Mouse (Mus musculus) stomach, adult 2 months (tissue): ENCODE results near the gene 4931406C07Rik. TPM values are rescaled to one million over a fixed set of nuclear protein-coding genes. Genes with fewer than 3 reads are reported as not detected.

ENCODE experiments used
- polyA plus RNA-seq: library from polyadenylated mRNA; depleted of rRNA; stranded (reverse); fragments of >200 nt; gene quantifications from 2 replicates; pipeline ENCODE4 v1.2.3, GENCODE M21; 2012; rRNA removed

Gene 4931406C07Rik
- polyA plus RNA-seq = 0.89 and 1.7 TPM in 2 replicates

DNA sequence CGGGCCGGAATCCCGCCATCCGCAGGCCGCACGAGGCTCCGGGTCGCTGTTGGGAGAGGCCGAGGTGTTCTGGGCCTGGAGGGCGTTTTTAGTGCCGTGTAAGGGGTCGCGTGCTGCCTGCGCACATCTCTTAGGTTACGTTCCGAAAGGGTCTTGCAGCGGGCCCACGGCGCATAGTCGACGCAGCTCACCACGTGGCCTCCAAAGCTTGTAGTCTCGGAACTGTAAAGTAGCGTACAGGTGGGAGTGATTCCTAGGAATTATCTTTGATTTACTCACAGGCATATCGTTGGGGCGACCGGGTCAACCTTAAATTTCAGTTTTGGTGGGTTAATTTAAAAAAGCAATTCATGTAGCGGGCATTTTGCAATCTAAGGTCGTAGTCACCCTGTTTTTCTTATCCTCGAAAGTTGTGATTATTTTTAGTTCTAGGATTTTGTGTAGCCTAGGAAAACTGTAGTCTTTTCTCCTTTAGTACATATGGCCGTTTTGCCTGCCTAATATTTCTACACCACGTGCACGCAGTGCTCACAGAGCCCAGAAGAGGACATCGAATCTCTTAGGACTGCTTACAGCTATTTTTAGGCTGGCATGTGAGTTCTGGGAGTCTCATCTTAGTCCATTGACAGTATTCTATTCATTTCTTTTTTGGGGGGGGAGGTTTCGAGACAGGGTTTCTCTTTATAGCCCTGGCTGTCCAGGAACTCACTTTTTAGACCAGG is at the start of gene 4931406C07Rik:
TSS of gene 4931406C07Rik (minus strand) at position 51 of the 722 bp plus-strand sequence.

DNA sequence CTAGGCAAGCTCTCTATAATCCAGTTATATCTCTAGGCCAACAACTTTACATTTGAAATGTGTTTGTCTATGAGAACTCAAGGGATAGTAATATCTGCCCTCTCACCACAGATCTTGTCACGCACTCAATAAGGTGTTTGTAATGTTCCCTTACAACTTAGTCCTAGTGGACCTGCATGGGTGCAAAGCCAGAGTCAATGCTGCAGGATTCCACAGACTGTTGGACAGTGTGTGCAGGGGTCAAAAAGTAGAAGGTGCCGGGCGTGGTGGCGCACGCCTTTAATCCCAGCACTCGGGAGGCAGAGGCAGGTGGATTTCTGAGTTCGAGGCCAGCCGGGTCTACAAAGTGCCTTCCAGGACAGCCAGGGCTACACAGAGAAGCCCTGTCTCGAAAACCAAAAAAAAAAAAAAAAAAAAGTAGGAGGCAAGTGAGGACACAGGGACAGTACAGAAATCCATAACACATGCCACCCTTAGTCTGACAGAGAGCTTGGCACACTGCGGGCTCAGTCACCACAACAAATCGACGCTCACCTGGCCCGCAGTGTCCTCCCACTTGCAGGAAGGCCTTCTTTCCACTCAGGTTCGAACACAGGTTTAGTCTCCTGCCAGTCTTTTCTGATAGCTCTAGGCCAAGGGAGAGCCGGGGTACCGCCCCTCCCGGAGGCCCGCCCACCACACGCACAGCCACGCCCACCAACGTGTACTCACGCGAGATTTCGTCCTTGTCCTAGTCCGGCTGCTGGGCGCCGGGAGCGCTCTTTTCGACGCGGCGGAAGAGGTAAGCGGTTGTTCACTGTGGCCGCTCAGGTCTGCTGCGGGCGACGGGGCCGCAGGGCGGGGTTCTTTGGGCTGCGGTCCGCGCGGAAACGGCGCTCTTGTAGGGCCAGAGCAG is 498 bp downstream of the 4931406C07Rik start, which contains the start of gene Taf1d:
TSS of gene Taf1d (plus strand) at position 712 of the 895 bp plus-strand sequence.

DNA sequence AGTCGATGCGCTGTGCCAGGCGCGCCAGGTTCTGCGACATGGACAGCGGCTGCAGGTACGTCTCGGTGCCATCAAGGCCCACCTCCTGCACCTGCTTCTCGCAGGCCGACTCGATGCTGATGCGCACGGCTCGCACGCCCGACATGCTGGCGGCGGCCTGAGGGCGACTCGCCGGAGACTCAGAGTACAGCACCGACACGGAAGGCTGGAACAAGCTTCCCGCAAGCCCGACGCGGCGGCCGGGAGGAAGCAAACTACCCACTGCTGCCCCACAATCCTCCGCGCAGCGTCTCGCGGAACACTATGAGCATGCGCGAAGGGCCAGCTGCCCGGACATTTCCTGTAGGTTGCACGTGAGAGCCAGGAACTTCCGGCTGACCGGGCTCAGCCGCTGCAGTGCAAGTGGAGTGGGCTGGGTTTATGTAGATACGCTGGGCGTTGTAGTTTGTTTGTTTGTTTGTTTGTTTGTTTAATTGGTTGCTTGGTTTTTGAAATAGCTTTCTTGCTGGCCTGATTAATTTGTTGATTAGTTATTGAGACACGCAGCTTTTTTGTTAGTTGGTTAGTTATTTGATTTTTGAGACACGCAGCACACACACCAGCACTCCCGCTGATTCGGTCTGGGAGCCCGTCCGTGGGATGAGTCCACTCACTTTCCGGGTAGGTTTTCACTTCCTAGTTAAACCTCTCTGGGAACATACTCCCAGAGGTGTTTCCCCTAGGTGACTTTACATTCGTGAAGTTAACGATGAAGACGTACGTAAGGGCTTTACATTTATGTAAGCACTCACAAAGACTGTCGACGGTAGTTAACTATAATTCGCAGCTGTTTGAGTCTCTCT is 26.4 kb downstream of the 4931406C07Rik start, which contains the start of gene Med17:
TSS of gene Med17 (minus strand) at position 283 of the 842 bp plus-strand sequence.

DNA sequence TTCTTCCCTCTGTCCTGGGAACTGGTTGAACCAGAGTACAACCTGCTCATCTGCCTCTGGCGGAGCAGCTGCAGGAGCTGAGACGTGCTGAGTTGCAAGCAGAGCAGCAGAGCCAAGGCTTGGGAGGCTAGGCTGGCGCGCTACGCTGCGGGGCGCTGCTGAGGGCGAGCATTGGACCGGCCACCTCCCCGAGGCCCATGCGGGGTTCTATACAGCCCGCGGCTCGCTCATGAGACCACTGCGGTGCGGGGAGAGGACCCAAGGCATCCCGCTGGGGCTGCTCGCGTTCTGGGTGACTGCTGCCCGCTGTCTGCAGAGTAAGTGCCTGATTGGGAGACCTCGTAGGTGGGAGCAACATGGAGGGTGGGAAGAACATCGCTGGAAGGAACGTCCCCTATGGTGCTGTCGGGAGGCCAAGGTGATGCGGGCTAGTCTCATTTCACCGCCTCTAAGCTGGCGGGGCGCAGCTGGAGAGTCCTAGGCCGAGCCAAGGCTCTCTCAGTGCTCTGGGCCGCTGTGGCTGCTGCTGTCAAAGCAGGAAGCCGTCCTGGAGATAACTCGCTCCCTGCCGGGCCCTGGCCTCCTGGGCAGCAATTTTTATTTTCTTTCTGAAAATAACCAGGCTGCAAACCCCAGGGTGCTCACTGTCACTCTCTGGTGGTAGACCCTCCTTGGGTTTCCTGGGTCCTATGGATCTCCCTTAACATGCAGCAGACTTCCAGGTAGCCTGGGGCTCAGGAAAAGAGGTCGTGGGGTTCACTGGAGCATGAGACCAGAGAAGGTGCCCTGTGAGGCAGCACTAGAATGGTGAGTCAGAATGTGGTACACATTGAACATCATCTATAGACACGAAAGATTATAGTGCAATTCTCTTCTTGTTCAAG is 67.0 kb downstream of the 4931406C07Rik start, which contains the start of gene Vstm5:
TSS of gene Vstm5 (plus strand) at position 4 of the 884 bp plus-strand sequence.

Other genes with a start within 250 kb of the 4931406C07Rik start
- 0.05 and 0.12 TPM in 2 replicates for gene Hephl1, start 194.3 kb downstream of the 4931406C07Rik start, polyA plus RNA-seq
- 30.1 and 33.3 TPM in 2 replicates for gene Vstm5, start 67.4 kb downstream of the 4931406C07Rik start, polyA plus RNA-seq
- 8.4 and 9.1 TPM in 2 replicates for gene Med17, start 26.5 kb downstream of the 4931406C07Rik start, polyA plus RNA-seq
- gene Taf1d, start 234 bp downstream of the 4931406C07Rik start, polyA plus RNA-seq = 1.3 and 2.2 TPM in 2 replicates
- 0.58 TPM in 2 replicates for gene Cep295, start 51.3 kb upstream of the 4931406C07Rik start, polyA plus RNA-seq
- gene Smco4, start 187.0 kb upstream of the 4931406C07Rik start, polyA plus RNA-seq = 2.8 and 5.2 TPM in 2 replicates